Mouse (Mus musculus) liver, embryonic 12.5 days (tissue): ENCODE measurements around the gene Olfr12. TPM values are rescaled to one million over a fixed set of nuclear protein-coding genes. Genes with fewer than 3 reads are reported as not detected.

Source experiments
- ATAC-seq: fragments of 200-750 bp; cut with Nextera tagmentation; 2 replicates; pipeline ENCODE4 v1.8.0; 2017; ENCODE audit warnings: moderate number of reproducible peaks, mild to moderate bottlenecking, moderate library complexity
- H3K27ac ChIP-seq: fragments of 300-500 bp; sonication (generic); 2 replicates; pipeline ENCODE4 v1.5.1; 2016; ENCODE audit warnings: mild to moderate bottlenecking
- H3K27me3 ChIP-seq: fragments of 300-500 bp; sonication (generic); replicated peaks from 2 replicates; pipeline ENCODE4 v1.6.1; 2016; ENCODE audit warnings: mild to moderate bottlenecking, moderate library complexity
- H3K36me3 ChIP-seq: fragments of 300-500 bp; sonication (generic); 2 replicates; pipeline ENCODE4 v1.6.1; 2016; ENCODE audit warnings: mild to moderate bottlenecking, moderate library complexity
- H3K4me1 ChIP-seq: fragments of 300-500 bp; sonication (generic); 2 replicates; pipeline ENCODE4 v1.6.1; 2016
- H3K4me2 ChIP-seq: fragments of 300-500 bp; sonication (generic); 2 replicates; pipeline ENCODE4 v1.6.1; 2016; ENCODE audit warnings: mild to moderate bottlenecking, moderate library complexity
- H3K4me3 ChIP-seq: fragments of 300-500 bp; sonication (generic); 2 replicates; pipeline ENCODE4 v1.5.1; 2016; ENCODE audit warnings: mild to moderate bottlenecking, moderate library complexity
- H3K9ac ChIP-seq: fragments of 300-500 bp; sonication (generic); 2 replicates; pipeline ENCODE4 v1.6.1; 2016; ENCODE audit warnings: mild to moderate bottlenecking, moderate library complexity
- H3K9me3 ChIP-seq: fragments of 300-500 bp; sonication (generic); replicated peaks from 2 replicates; pipeline ENCODE4 v1.6.1; 2016; ENCODE audit warnings: mild to moderate bottlenecking, moderate library complexity
- WGBS: fragments of 180-500 bp; shearing (Covaris S2); methylation state at CpG from one replicate; pipeline ENCODE4 v1.1.7; 2016; ENCODE audit not compliant: insufficient replicate concordance; 5-methylcytosine and 5-hydroxymethylcytosine counted together
- polyA plus RNA-seq: library from polyadenylated mRNA; unstranded; fragments of >200 nt; fragmentation: Nextera tagmentation; extraction: Ambion mirVana; gene quantifications from 2 replicates; pipeline ENCODE4 v1.2.1, GENCODE M21; 2016

The Olfr12 gene
- polyA plus RNA-seq, 1 experiment from 2014 or later: not detected

GRCm38 (mm10) chr1:92632196-92632595 is 14.6 kb downstream of the Olfr12 start:
- Histone ChIP-seq H3K27me3 (peaks cover 4% of the 10 kb centered on the region; the same call in 1 of the 2 replicates), H3K4me1 (no peaks in the 10 kb centered on the region), H3K36me3 (peaks cover 17% of the 10 kb centered on the region), H3K9me3 (no peaks in the 10 kb centered on the region), H3K4me3 (no peak overlapping the region), H3K4me2 (no peak overlapping the region), H3K9ac (no peak overlapping the region), H3K27ac (no peak overlapping the region)
- ATAC-seq: no peak
- WGBS: 69% methylated on average over 5 of the region's 5 CpGs

GRCm38 (mm10) chr1:92632948-92633347 is 15.4 kb downstream of the Olfr12 start:
- ATAC-seq: no peak
- WGBS: 47% methylated on average over 6 of the region's 6 CpGs
- Histone ChIP-seq H3K9ac (no peak overlapping the region), H3K27ac (no peak overlapping the region), H3K4me2 (no peak overlapping the region), H3K9me3 (no peaks in the 10 kb centered on the region), H3K27me3 (peaks cover 4% of the 10 kb centered on the region; the same call in 1 of the 2 replicates), H3K36me3 (peaks cover 24% of the 10 kb centered on the region), H3K4me3 (no peak overlapping the region), H3K4me1 (no peaks in the 10 kb centered on the region)

GRCm38 (mm10) chr1:92633726-92634125 is 16.1 kb downstream of the Olfr12 start:
- no peak overlapping the region for H3K4me2 ChIP-seq
- peaks cover 32% of the 10 kb centered on the region for H3K36me3 ChIP-seq
- no peaks in the 10 kb centered on the region for H3K4me1 ChIP-seq
- peaks cover 4% of the 10 kb centered on the region; the same call in 1 of the 2 replicates for H3K27me3 ChIP-seq
- no peak for ATAC-seq
- no peak overlapping the region for H3K9ac ChIP-seq
- H3K27ac ChIP-seq: no peak overlapping the region
- H3K4me3 ChIP-seq: no peak overlapping the region
- 71% methylated on average over 8 of the region's 8 CpGs for WGBS
- no peaks in the 10 kb centered on the region for H3K9me3 ChIP-seq

GRCm38 (mm10) chr1:92634569-92634968 is 17.0 kb downstream of the Olfr12 start:
- Histone ChIP-seq H3K27ac (no peak overlapping the region), H3K27me3 (peaks cover 4% of the 10 kb centered on the region; the same call in 1 of the 2 replicates), H3K9ac (no peak overlapping the region), H3K9me3 (no peaks in the 10 kb centered on the region), H3K36me3 (peaks cover 40% of the 10 kb centered on the region), H3K4me3 (no peak overlapping the region), H3K4me2 (no peak overlapping the region), H3K4me1 (no peaks in the 10 kb centered on the region)
- ATAC-seq: no peak
- 74% methylated on average over 1 of the region's 1 CpGs for WGBS

GRCm38 (mm10) chr1:92634976-92635599 is 17.5 kb downstream of the Olfr12 start:
- peaks cover 3% of the 10 kb centered on the region for H3K4me1 ChIP-seq
- 76% methylated on average over 4 of the region's 4 CpGs for WGBS
- peaks cover 45% of the 10 kb centered on the region for H3K36me3 ChIP-seq
- no peak overlapping the region for H3K4me3 ChIP-seq
- H3K27ac ChIP-seq: no peak overlapping the region
- peaks cover 4% of the 10 kb centered on the region; the same call in 1 of the 2 replicates for H3K27me3 ChIP-seq
- no peak overlapping the region for H3K4me2 ChIP-seq
- no peaks in the 10 kb centered on the region for H3K9me3 ChIP-seq
- H3K9ac ChIP-seq: no peak overlapping the region
- no peak for ATAC-seq

- Histone ChIP-seq H3K4me2 (no peak overlapping the region), H3K4me3 (no peak overlapping the region), H3K27me3 (no peaks in the 10 kb centered on the region), H3K27ac (no peak overlapping the region), H3K9ac (no peak overlapping the region), H3K4me1 (peaks cover 12% of the 10 kb centered on the region), H3K36me3 (peaks cover 45% of the 10 kb centered on the region), H3K9me3 (no peaks in the 10 kb centered on the region)
- no peak for ATAC-seq
- 72% methylated on average over 8 of the region's 8 CpGs for WGBS
These were observed 18.4 kb downstream of the Olfr12 start for GRCm38 (mm10) chr1:92636015-92636414.

GRCm38 (mm10) chr1:92636676-92637075 is 19.1 kb downstream of the Olfr12 start:
- no peak overlapping the region for H3K4me2 ChIP-seq
- no peak overlapping the region for H3K27ac ChIP-seq
- peaks cover 14% of the 10 kb centered on the region for H3K4me1 ChIP-seq
- WGBS: 86% methylated on average over 11 of the region's 11 CpGs
- ATAC-seq: no peak
- no peaks in the 10 kb centered on the region for H3K27me3 ChIP-seq
- H3K9ac ChIP-seq: no peak overlapping the region
- H3K4me3 ChIP-seq: no peak overlapping the region
- H3K9me3 ChIP-seq: no peaks in the 10 kb centered on the region
- H3K36me3 ChIP-seq: peaks cover 45% of the 10 kb centered on the region

- Histone ChIP-seq H3K4me3 (no peak overlapping the region), H3K4me1 (peaks cover 22% of the 10 kb centered on the region), H3K9ac (no peak overlapping the region), H3K4me2 (no peak overlapping the region), H3K9me3 (no peaks in the 10 kb centered on the region), H3K27me3 (no peaks in the 10 kb centered on the region), H3K27ac (no peak overlapping the region), H3K36me3 (peaks cover 45% of the 10 kb centered on the region)
- 82% methylated on average over 15 of the region's 15 CpGs for WGBS
- ATAC-seq: no peak
These were observed 20.0 kb downstream of the Olfr12 start for GRCm38 (mm10) chr1:92637501-92638172.

- no peak for ATAC-seq
- Histone ChIP-seq H3K27ac (no peak overlapping the region), H3K9me3 (no peaks in the 10 kb centered on the region), H3K9ac (no peak overlapping the region), H3K36me3 (peaks cover 45% of the 10 kb centered on the region), H3K4me2 (no peak overlapping the region), H3K27me3 (no peaks in the 10 kb centered on the region), H3K4me1 (peaks cover 22% of the 10 kb centered on the region), H3K4me3 (no peak overlapping the region)
- WGBS: 84% methylated on average over 3 of the region's 3 CpGs
These were observed 20.6 kb downstream of the Olfr12 start for GRCm38 (mm10) chr1:92638181-92638580.

- Histone ChIP-seq H3K9me3 (no peaks in the 10 kb centered on the region), H3K27ac (no peak overlapping the region), H3K4me3 (no peak overlapping the region), H3K4me2 (no peak overlapping the region), H3K4me1 (peaks cover 28% of the 10 kb centered on the region), H3K27me3 (no peaks in the 10 kb centered on the region), H3K36me3 (peaks cover 45% of the 10 kb centered on the region), H3K9ac (no peak overlapping the region)
- 84% methylated on average over 4 of the region's 4 CpGs for WGBS
- ATAC-seq: no peak
These were observed 21.1 kb downstream of the Olfr12 start for GRCm38 (mm10) chr1:92638736-92639135.

- H3K4me3 ChIP-seq: peak overlapping the region; percentile 84
- H3K4me2 ChIP-seq: peak overlapping the region; percentile 80
- H3K36me3 ChIP-seq: peaks cover 45% of the 10 kb centered on the region
- no peak overlapping the region for H3K27ac ChIP-seq
- no peak for ATAC-seq
- H3K9me3 ChIP-seq: no peaks in the 10 kb centered on the region
- peak overlapping the region; percentile 83 for H3K9ac ChIP-seq
- peaks cover 30% of the 10 kb centered on the region for H3K4me1 ChIP-seq
- WGBS: 43% methylated on average over 6 of the region's 6 CpGs
- peaks cover 5% of the 10 kb centered on the region for H3K27me3 ChIP-seq
These were observed 22.8 kb downstream of the Olfr12 start for GRCm38 (mm10) chr1:92640393-92640792.

GRCm38 (mm10) chr1:92641514-92642272 is 24.1 kb downstream of the Olfr12 start, which contains the start of gene Cops9:
Gene Cops9 (minus strand): TSS chr1:92641985.
- Histone ChIP-seq H3K4me3 (peak within 1 kb of the TSS; percentile 84), H3K9me3 (no peaks in the 10 kb centered on the region), H3K27ac (peak within 1 kb of the TSS; percentile 43; the same call in 1 of the 2 replicates), H3K36me3 (peaks cover 33% of the 10 kb centered on the region), H3K4me1 (peaks cover 30% of the 10 kb centered on the region), H3K4me2 (peak within 1 kb of the TSS; percentile 80), H3K27me3 (peaks cover 5% of the 10 kb centered on the region), H3K9ac (peak within 1 kb of the TSS; percentile 83)
- ATAC-seq: peak; percentile 91
- 3% methylated on average over 50 of the region's 50 CpGs for WGBS
